Mouse (Mus musculus) forebrain, embryonic 14.5 days (tissue): ENCODE measurements at regions not wholly inside any gene's neighbourhood (a gene's known extent, or its start where the extent isn't known, plus 50 kb on each side); places are given as distances from the start of the nearest gene placed in this dataset.

Source experiments
- ATAC-seq: fragments of 200-750 bp; cut with Nextera tagmentation; 2 replicates; pipeline ENCODE4 v1.8.0; 2017; ENCODE audit warnings: mild to moderate bottlenecking, moderate library complexity
- DNase-seq: peaks from one replicate; pipeline ENCODE4 v3.0.0-alpha.2; 2015; ENCODE audit warnings: low spot score
- H3K27ac ChIP-seq: fragments of 300-500 bp; sonication (generic); 2 replicates; pipeline ENCODE4 v1.5.1; 2014; ENCODE audit warnings: low read depth, mild to moderate bottlenecking, control low read depth, low read length, moderate library complexity
- H3K27me3 ChIP-seq: fragments of 300-500 bp; sonication (generic); replicated peaks from 2 replicates; pipeline ENCODE4 v1.6.1; 2014; ENCODE audit warnings: low read length, control low read depth, mixed read lengths; ENCODE audit not compliant: control insufficient read depth, insufficient read depth
- H3K36me3 ChIP-seq: fragments of 300-500 bp; sonication (generic); 2 replicates; pipeline ENCODE4 v1.6.1; 2014; ENCODE audit warnings: low read length, control low read depth; ENCODE audit not compliant: control insufficient read depth, insufficient read depth
- H3K4me1 ChIP-seq: fragments of 300-500 bp; sonication (generic); 2 replicates; pipeline ENCODE4 v1.6.1; 2014; ENCODE audit warnings: antibody characterized with exemption, low read length, control low read depth; ENCODE audit not compliant: control insufficient read depth, insufficient read depth
- H3K4me2 ChIP-seq: fragments of 300-500 bp; sonication (generic); 2 replicates; pipeline ENCODE4 v1.6.1; 2014; ENCODE audit warnings: mild to moderate bottlenecking, control low read depth, low read length
- H3K4me3 ChIP-seq: fragments of 300-500 bp; sonication (generic); 2 replicates; pipeline ENCODE4 v1.5.1; 2014; ENCODE audit warnings: low read depth, low read length, control low read depth
- H3K9ac ChIP-seq: fragments of 300-500 bp; sonication (generic); 2 replicates; pipeline ENCODE4 v1.6.1; 2014; ENCODE audit warnings: mild to moderate bottlenecking, low read length, control low read depth, moderate library complexity
- H3K9me3 ChIP-seq: fragments of 300-500 bp; sonication (generic); replicated peaks from 2 replicates; pipeline ENCODE4 v1.6.1; 2016; ENCODE audit warnings: low read length, control low read depth, mixed read lengths; ENCODE audit not compliant: control insufficient read depth
- WGBS: fragments of 180-500 bp; shearing (Covaris S2); extraction: QIAGEN DNeasy Blood & Tissue Kit; methylation state at CpG from one replicate; pipeline ENCODE4 v1.1.7; 2014; 5-methylcytosine and 5-hydroxymethylcytosine counted together

GRCm38 (mm10) chr1:166817927-166818326, 136.3 kb upstream of the Fmo9 start:
- no peak overlapping the region for H3K27ac ChIP-seq
- H3K36me3 ChIP-seq = no peaks in the 10 kb centered on the region
- no peak overlapping the region for H3K4me2 ChIP-seq
- ATAC-seq = no peak
- no peak for DNase-seq
- H3K4me3 ChIP-seq = no peak overlapping the region
- no peaks in the 10 kb centered on the region for H3K9me3 ChIP-seq
- WGBS = 94% methylated on average over 4 of the region's 4 CpGs
- no peaks in the 10 kb centered on the region for H3K4me1 ChIP-seq
- H3K27me3 ChIP-seq = no peaks in the 10 kb centered on the region
- H3K9ac ChIP-seq = no peak overlapping the region

- Histone ChIP-seq H3K9ac (no peak overlapping the region), H3K4me2 (no peak overlapping the region), H3K4me1 (no peaks in the 10 kb centered on the region), H3K36me3 (no peaks in the 10 kb centered on the region), H3K9me3 (no peaks in the 10 kb centered on the region), H3K27ac (no peak overlapping the region), H3K4me3 (no peak overlapping the region), H3K27me3 (no peaks in the 10 kb centered on the region)
- ATAC-seq (no peak), DNase-seq (no peak)
- 73% methylated on average over 5 of the region's 5 CpGs for WGBS
Measured at GRCm38 (mm10) chr1:166818682-166819081, 137.0 kb upstream of the Fmo9 start.

- Histone ChIP-seq H3K36me3 (no peaks in the 10 kb centered on the region), H3K4me1 (no peaks in the 10 kb centered on the region), H3K27me3 (no peaks in the 10 kb centered on the region), H3K27ac (no peak overlapping the region), H3K4me2 (no peak overlapping the region), H3K4me3 (no peak overlapping the region), H3K9me3 (no peaks in the 10 kb centered on the region), H3K9ac (no peak overlapping the region)
- no peak for DNase-seq
- 84% methylated on average over 7 of the region's 7 CpGs for WGBS
- no peak for ATAC-seq
Measured at GRCm38 (mm10) chr1:166819420-166819819, 137.8 kb upstream of the Fmo9 start.

- H3K4me2 ChIP-seq = no peak overlapping the region
- no peak overlapping the region for H3K9ac ChIP-seq
- no peak overlapping the region for H3K27ac ChIP-seq
- H3K9me3 ChIP-seq = no peaks in the 10 kb centered on the region
- H3K4me3 ChIP-seq = no peak overlapping the region
- no peaks in the 10 kb centered on the region for H3K27me3 ChIP-seq
- ATAC-seq = no peak
- 88% methylated on average over 5 of the region's 5 CpGs for WGBS
- no peaks in the 10 kb centered on the region for H3K4me1 ChIP-seq
- no peaks in the 10 kb centered on the region for H3K36me3 ChIP-seq
- DNase-seq = no peak
Measured at GRCm38 (mm10) chr1:166820050-166820449, 138.4 kb upstream of the Fmo9 start.

GRCm38 (mm10) chr1:166821146-166821545, 139.5 kb upstream of the Fmo9 start:
- DNase-seq = no peak
- ATAC-seq = no peak
- H3K9me3 ChIP-seq = no peaks in the 10 kb centered on the region
- 37% methylated on average over 3 of the region's 3 CpGs for WGBS
- H3K4me2 ChIP-seq = no peak overlapping the region
- no peaks in the 10 kb centered on the region for H3K4me1 ChIP-seq
- H3K36me3 ChIP-seq = no peaks in the 10 kb centered on the region
- no peak overlapping the region for H3K4me3 ChIP-seq
- H3K27ac ChIP-seq = no peak overlapping the region
- H3K27me3 ChIP-seq = no peaks in the 10 kb centered on the region
- H3K9ac ChIP-seq = no peak overlapping the region

GRCm38 (mm10) chr1:166837299-166837698, 155.7 kb upstream of the Fmo9 start:
- H3K27me3 ChIP-seq = no peaks in the 10 kb centered on the region
- DNase-seq (no peak), ATAC-seq (no peak)
- H3K27ac ChIP-seq = no peak overlapping the region
- H3K4me1 ChIP-seq = 0 out of 2 replicates have a peak, but pooled peaks cover 5% of the 10 kb centered on the region
- no peak overlapping the region for H3K4me2 ChIP-seq
- H3K9me3 ChIP-seq = no peaks in the 10 kb centered on the region
- no peak overlapping the region for H3K9ac ChIP-seq
- no peaks in the 10 kb centered on the region for H3K36me3 ChIP-seq
- 69% methylated on average over 1 of the region's 1 CpGs for WGBS
- no peak overlapping the region for H3K4me3 ChIP-seq

- Histone ChIP-seq H3K27me3 (no peaks in the 10 kb centered on the region), H3K9me3 (no peaks in the 10 kb centered on the region), H3K4me3 (no peak overlapping the region), H3K9ac (no peak overlapping the region), H3K27ac (no peak overlapping the region), H3K4me2 (no peak overlapping the region), H3K36me3 (no peaks in the 10 kb centered on the region), H3K4me1 (peaks cover 18% of the 10 kb centered on the region; the same call in 1 of the 2 replicates)
- 12% methylated on average over 7 of the region's 7 CpGs for WGBS
- ATAC-seq = peak; percentile 60; the same call in 1 of the 2 replicates
- DNase-seq = peak; percentile 55
Measured at GRCm38 (mm10) chr1:166839833-166840232, 158.2 kb upstream of the Fmo9 start.

GRCm38 (mm10) chr1:166843397-166843877, 157.8 kb upstream of the Fam78b start:
- peak; percentile 69 for DNase-seq
- H3K27ac ChIP-seq = peak overlapping the region; percentile 71
- peak overlapping the region; percentile 15 for H3K4me3 ChIP-seq
- no peaks in the 10 kb centered on the region for H3K27me3 ChIP-seq
- H3K9ac ChIP-seq = peak overlapping the region; percentile 43
- 0% methylated on average over 11 of the region's 11 CpGs for WGBS
- H3K4me2 ChIP-seq = peak overlapping the region; percentile 52
- no peaks in the 10 kb centered on the region for H3K9me3 ChIP-seq
- ATAC-seq = peak; percentile 42; the same call in 1 of the 2 replicates
- no peaks in the 10 kb centered on the region for H3K36me3 ChIP-seq
- H3K4me1 ChIP-seq = peaks cover 18% of the 10 kb centered on the region; the same call in 1 of the 2 replicates

- Histone ChIP-seq H3K27me3 (no peaks in the 10 kb centered on the region), H3K36me3 (no peaks in the 10 kb centered on the region), H3K9ac (no peak overlapping the region), H3K4me3 (no peak overlapping the region), H3K4me2 (no peak overlapping the region), H3K27ac (no peak overlapping the region), H3K4me1 (peaks cover 13% of the 10 kb centered on the region; the same call in 1 of the 2 replicates), H3K9me3 (no peaks in the 10 kb centered on the region)
- ATAC-seq (no peak), DNase-seq (no peak)
- WGBS = 86% methylated on average over 5 of the region's 5 CpGs
Measured at GRCm38 (mm10) chr1:166846566-166846965, 154.7 kb upstream of the Fam78b start.
